Mouse (Mus musculus) testis, adult 2 months (tissue): ENCODE results near the gene D10Wsu102e. TPM values are rescaled to one million over a fixed set of nuclear protein-coding genes. Genes with fewer than 3 reads are reported as not detected.

Source experiments
- H3K27ac ChIP-seq: fragments of 200-500 bp; 2 replicates; pipeline ENCODE4 v1.5.1; 2012; ENCODE audit warnings: low read depth, low read length; ENCODE audit not compliant: control insufficient read depth, insufficient read depth
- H3K27me3 ChIP-seq: fragments of 200-500 bp; 2 replicates; pipeline ENCODE4 v1.6.1; 2012; ENCODE audit warnings: mild to moderate bottlenecking, low read length, moderate library complexity; ENCODE audit not compliant: control insufficient read depth, insufficient read depth
- H3K36me3 ChIP-seq: fragments of 200-500 bp; 2 replicates; pipeline ENCODE4 v1.6.1; 2012; ENCODE audit warnings: mild to moderate bottlenecking, low read length; ENCODE audit not compliant: control insufficient read depth, insufficient read depth
- H3K4me1 ChIP-seq: fragments of 200-500 bp; 2 replicates; pipeline ENCODE4 v1.6.1; 2012; ENCODE audit warnings: low read length; ENCODE audit not compliant: control insufficient read depth, insufficient read depth
- H3K4me3 ChIP-seq: fragments of 200-500 bp; 2 replicates; pipeline ENCODE4 v1.5.1; 2012; ENCODE audit warnings: low read depth, mild to moderate bottlenecking, low read length, moderate library complexity, mixed read lengths; ENCODE audit not compliant: control insufficient read depth
- CTCF ChIP-seq: fragments of 200-500 bp; IDR thresholded peaks from 2 replicates; pipeline ENCODE4 v1.5.1; 2012; ENCODE audit warnings: low read depth, mild to moderate bottlenecking, inconsistent platforms, low read length, moderate library complexity; ENCODE audit not compliant: control insufficient read depth, insufficient read depth, insufficient replicate concordance
- POLR2A ChIP-seq: fragments of 200-500 bp; IDR thresholded peaks from 2 replicates; pipeline ENCODE4 v1.6.1; 2012; ENCODE audit warnings: low read depth, mild to moderate bottlenecking, inconsistent platforms, low read length, moderate library complexity; ENCODE audit not compliant: control insufficient read depth
- polyA plus RNA-seq: library from polyadenylated mRNA; depleted of rRNA; stranded (reverse); fragments of >200 nt; gene quantifications from 2 replicates; pipeline ENCODE4 v1.2.3, GENCODE M21; 2012

D10Wsu102e gene
- polyA plus RNA-seq, 1 experiment: 0.42 TPM

- Histone ChIP-seq H3K36me3 (no peaks in the 10 kb centered on the region), H3K4me3 (peak overlapping the region; percentile 89), H3K27me3 (no peaks in the 10 kb centered on the region), H3K27ac (peak overlapping the region; percentile 79), H3K4me1 (peaks cover 7% of the 10 kb centered on the region)
- TF ChIP-seq CTCF: no peak
- no peak for TF ChIP-seq POLR2A
Measured at GRCm38 (mm10) chr10:83337971-83338598, 21.9 kb upstream of the D10Wsu102e start.

- H3K4me3 ChIP-seq: no peak overlapping the region
- no peaks in the 10 kb centered on the region for H3K36me3 ChIP-seq
- H3K27ac ChIP-seq: no peak overlapping the region; the same call in 1 of the 2 replicates
- no peaks in the 10 kb centered on the region for H3K27me3 ChIP-seq
- H3K4me1 ChIP-seq: peaks cover 7% of the 10 kb centered on the region
- TF ChIP-seq CTCF: no peak
- TF ChIP-seq POLR2A: no peak
Measured at GRCm38 (mm10) chr10:83341226-83341625, 18.8 kb upstream of the D10Wsu102e start.

GRCm38 (mm10) chr10:83343171-83343570, 16.9 kb upstream of the D10Wsu102e start:
- Histone ChIP-seq H3K36me3 (no peaks in the 10 kb centered on the region), H3K4me3 (no peak overlapping the region), H3K4me1 (no peaks in the 10 kb centered on the region), H3K27me3 (no peaks in the 10 kb centered on the region), H3K27ac (no peak overlapping the region)
- TF ChIP-seq CTCF: no peak
- no peak for TF ChIP-seq POLR2A

GRCm38 (mm10) chr10:83343828-83344685, 16.0 kb upstream of the D10Wsu102e start:
- H3K36me3 ChIP-seq: no peaks in the 10 kb centered on the region
- H3K4me1 ChIP-seq: no peaks in the 10 kb centered on the region
- H3K27me3 ChIP-seq: no peaks in the 10 kb centered on the region
- TF ChIP-seq CTCF: no peak
- no peak for TF ChIP-seq POLR2A
- H3K4me3 ChIP-seq: no peak overlapping the region
- H3K27ac ChIP-seq: no peak overlapping the region

- H3K36me3 ChIP-seq: no peaks in the 10 kb centered on the region
- H3K4me3 ChIP-seq: no peak overlapping the region
- TF ChIP-seq CTCF (no peak), POLR2A (no peak)
- no peaks in the 10 kb centered on the region for H3K4me1 ChIP-seq
- no peaks in the 10 kb centered on the region for H3K27me3 ChIP-seq
- H3K27ac ChIP-seq: no peak overlapping the region
Measured at GRCm38 (mm10) chr10:83345693-83346358, 14.2 kb upstream of the D10Wsu102e start.

GRCm38 (mm10) chr10:83346359-83346736, 13.7 kb upstream of the D10Wsu102e start:
- Histone ChIP-seq H3K4me1 (no peaks in the 10 kb centered on the region), H3K4me3 (no peak overlapping the region), H3K27ac (no peak overlapping the region), H3K36me3 (no peaks in the 10 kb centered on the region), H3K27me3 (no peaks in the 10 kb centered on the region)
- TF ChIP-seq CTCF (no peak), POLR2A (no peak)

GRCm38 (mm10) chr10:83347494-83347893, 12.5 kb upstream of the D10Wsu102e start:
- no peaks in the 10 kb centered on the region for H3K27me3 ChIP-seq
- H3K36me3 ChIP-seq: no peaks in the 10 kb centered on the region
- no peaks in the 10 kb centered on the region for H3K4me1 ChIP-seq
- H3K27ac ChIP-seq: no peak overlapping the region
- TF ChIP-seq POLR2A: no peak
- TF ChIP-seq CTCF: no peak
- H3K4me3 ChIP-seq: no peak overlapping the region
